Mouse (Mus musculus): Measurements from ENCODE around the gene Sarm1. TPM values are rescaled to one million over a fixed set of nuclear protein-coding genes. Genes with fewer than 3 reads are reported as not detected.
"Not testable (repeated sequence)": the region's sequence is repeated elsewhere in the genome, so short reads cannot be mapped to it uniquely, and the experiment has no call there.

The Sarm1 gene
- polyA plus RNA-seq (2016; fragmentation: Nextera tagmentation; extraction: Ambion mirVana), result 5.0 and 6.0 TPM in 2 replicates

- Histone ChIP-seq H3K4me3 (peak within 1 kb of the TSS; percentile 71), H3K36me3 (replicated peaks) (no peaks in the 10 kb centered on the region), H3K27ac (replicated peaks) (peak within 1 kb of the TSS; percentile 71), H3K27me3 (replicated peaks; ENCODE audit: low read depth, poor library complexity, severe bottlenecking) (peaks cover 80% of the 10 kb centered on the region), H3K9me3 (no peaks in the 10 kb centered on the region), H3K4me1 (peaks cover 29% of the 10 kb centered on the region)
- peak; percentile 97 for DNase-seq (ENCODE audit: low spot score)
- WGBS, result 4% methylated on average over 36 of the region's 36 CpGs
These were observed at the start of gene Sarm1 for GRCm38 (mm10) chr11:78497544-78498522. TSS of gene Sarm1 (minus strand) at chr11:78497754.

GRCm38 (mm10) chr11:78545181-78545580 is 47.6 kb upstream of the Sarm1 start:
- no peak for DNase-seq (ENCODE audit: low spot score)
- no peaks in the 10 kb centered on the region for H3K27me3 ChIP-seq (replicated peaks; ENCODE audit: low read depth, poor library complexity, severe bottlenecking)
- H3K36me3 ChIP-seq (replicated peaks), result peaks cover 68% of the 10 kb centered on the region
- 80% methylated on average over 8 of the region's 8 CpGs for whole genome bisulfite sequencing
- H3K4me1 ChIP-seq, result peaks cover 22% of the 10 kb centered on the region
- H3K4me3 ChIP-seq, result no peak overlapping the region
- H3K27ac ChIP-seq (replicated peaks), result no peak overlapping the region
- no peaks in the 10 kb centered on the region for H3K9me3 ChIP-seq

- Histone ChIP-seq H3K4me1 (peaks cover 19% of the 10 kb centered on the region), H3K4me3 (no peak overlapping the region), H3K9me3 (no peaks in the 10 kb centered on the region), H3K27me3 (replicated peaks; ENCODE audit: low read depth, poor library complexity, severe bottlenecking) (no peaks in the 10 kb centered on the region), H3K27ac (replicated peaks) (no peak overlapping the region), H3K36me3 (replicated peaks) (peaks cover 74% of the 10 kb centered on the region)
- WGBS, result 93% methylated on average over 7 of the region's 7 CpGs
- DNase-seq (ENCODE audit: low spot score), result no peak
These were observed 47.0 kb upstream of the Sarm1 start for GRCm38 (mm10) chr11:78544449-78545111.

- WGBS, result 89% methylated on average over 3 of the region's 3 CpGs
- Histone ChIP-seq H3K27ac (replicated peaks) (no peak overlapping the region), H3K36me3 (replicated peaks) (peaks cover 72% of the 10 kb centered on the region), H3K4me1 (peaks cover 11% of the 10 kb centered on the region), H3K4me3 (no peak overlapping the region), H3K27me3 (replicated peaks; ENCODE audit: low read depth, poor library complexity, severe bottlenecking) (no peaks in the 10 kb centered on the region), H3K9me3 (no peaks in the 10 kb centered on the region)
- DNase-seq (ENCODE audit: low spot score), result no peak
These were observed 42.8 kb upstream of the Sarm1 start for GRCm38 (mm10) chr11:78540358-78540757.

GRCm38 (mm10) chr11:78536690-78537084 is 39.1 kb upstream of the Sarm1 start:
- H3K36me3 ChIP-seq (replicated peaks), result peaks cover 61% of the 10 kb centered on the region
- no peaks in the 10 kb centered on the region for H3K9me3 ChIP-seq
- H3K4me1 ChIP-seq, result peaks cover 22% of the 10 kb centered on the region
- H3K27me3 ChIP-seq (replicated peaks; ENCODE audit: low read depth, poor library complexity, severe bottlenecking), result no peaks in the 10 kb centered on the region
- DNase-seq (ENCODE audit: low spot score), result no peak
- peak overlapping the region; percentile 92 for H3K27ac ChIP-seq (replicated peaks)
- WGBS, result 4% methylated on average over 14 of the region's 14 CpGs
- H3K4me3 ChIP-seq, result peak overlapping the region; percentile 91

GRCm38 (mm10) chr11:78536080-78536689 is 38.6 kb upstream of the Sarm1 start, which contains the start of the genes Tnfaip1 and Ift20:
TSS of gene Tnfaip1 (minus strand) at chr11:78536332.
TSS of gene Ift20 (plus strand) at chr11:78536361.
- Histone ChIP-seq H3K27me3 (replicated peaks; ENCODE audit: low read depth, poor library complexity, severe bottlenecking) (no peaks in the 10 kb centered on the region), H3K4me1 (peaks cover 22% of the 10 kb centered on the region), H3K36me3 (replicated peaks) (peaks cover 59% of the 10 kb centered on the region), H3K9me3 (no peaks in the 10 kb centered on the region), H3K4me3 (peak within 1 kb of the TSS; percentile 91), H3K27ac (replicated peaks) (peak within 1 kb of the TSS; percentile 92)
- under 1% methylated on average over 52 of the region's 52 CpGs for WGBS
- peak; percentile 98 for DNase-seq (ENCODE audit: low spot score)

- DNase-seq (ENCODE audit: low spot score), result peak; percentile 35
- Histone ChIP-seq H3K27me3 (replicated peaks; ENCODE audit: low read depth, poor library complexity, severe bottlenecking) (no peaks in the 10 kb centered on the region), H3K9me3 (no peaks in the 10 kb centered on the region), H3K27ac (replicated peaks) (peak overlapping the region; percentile 92), H3K4me1 (peaks cover 22% of the 10 kb centered on the region), H3K4me3 (peak overlapping the region; percentile 91), H3K36me3 (replicated peaks) (peaks cover 59% of the 10 kb centered on the region)
- WGBS, result under 1% methylated on average over 23 of the region's 23 CpGs
These were observed 38.0 kb upstream of the Sarm1 start for GRCm38 (mm10) chr11:78535376-78536079.

GRCm38 (mm10) chr11:78534516-78534915 is 37.0 kb upstream of the Sarm1 start:
- DNase-seq (ENCODE audit: low spot score), result no peak
- H3K27me3 ChIP-seq (replicated peaks; ENCODE audit: low read depth, poor library complexity, severe bottlenecking), result no peaks in the 10 kb centered on the region
- peak overlapping the region; percentile 91 for H3K4me3 ChIP-seq
- H3K27ac ChIP-seq (replicated peaks), result no peak overlapping the region
- 90% methylated on average over 4 of the region's 4 CpGs for WGBS
- peaks cover 22% of the 10 kb centered on the region for H3K4me1 ChIP-seq
- H3K36me3 ChIP-seq (replicated peaks), result peaks cover 59% of the 10 kb centered on the region
- H3K9me3 ChIP-seq, result no peaks in the 10 kb centered on the region

- DNase-seq (ENCODE audit: low spot score); H3K4me3 ChIP-seq; H3K9me3 ChIP-seq; H3K27ac ChIP-seq (replicated peaks); H3K27me3 ChIP-seq (replicated peaks; ENCODE audit: low read depth, poor library complexity, severe bottlenecking): not testable (repeated sequence)
- 93% methylated on average over 10 of the region's 10 CpGs for WGBS
- Histone ChIP-seq H3K36me3 (replicated peaks) (peaks cover 75% of the 10 kb centered on the region), H3K4me1 (peaks cover 11% of the 10 kb centered on the region)
These were observed 34.0 kb upstream of the Sarm1 start for GRCm38 (mm10) chr11:78531515-78531914.

- WGBS, result 77% methylated on average over 6 of the region's 6 CpGs
- Histone ChIP-seq H3K9me3 (no peaks in the 10 kb centered on the region), H3K4me1 (peaks cover 11% of the 10 kb centered on the region), H3K27me3 (replicated peaks; ENCODE audit: low read depth, poor library complexity, severe bottlenecking) (no peaks in the 10 kb centered on the region), H3K36me3 (replicated peaks) (peaks cover 80% of the 10 kb centered on the region), H3K4me3 (no peak overlapping the region), H3K27ac (replicated peaks) (no peak overlapping the region)
- DNase-seq (ENCODE audit: low spot score), result no peak
These were observed 33.5 kb upstream of the Sarm1 start for GRCm38 (mm10) chr11:78531046-78531445.

GRCm38 (mm10) chr11:78530001-78530400 is 32.4 kb upstream of the Sarm1 start:
- Histone ChIP-seq H3K4me1 (peaks cover 7% of the 10 kb centered on the region), H3K27me3 (replicated peaks; ENCODE audit: low read depth, poor library complexity, severe bottlenecking) (no peaks in the 10 kb centered on the region), H3K36me3 (replicated peaks) (peaks cover 90% of the 10 kb centered on the region), H3K4me3 (no peak overlapping the region), H3K9me3 (no peaks in the 10 kb centered on the region), H3K27ac (replicated peaks) (no peak overlapping the region)
- 92% methylated on average over 12 of the region's 12 CpGs for WGBS
- no peak for DNase-seq (ENCODE audit: low spot score)

- H3K36me3 ChIP-seq (replicated peaks), result peaks cover 97% of the 10 kb centered on the region
- H3K4me1 ChIP-seq, result no peaks in the 10 kb centered on the region
- H3K9me3 ChIP-seq, result no peaks in the 10 kb centered on the region
- no peak for DNase-seq (ENCODE audit: low spot score)
- WGBS, result 90% methylated on average over 9 of the region's 9 CpGs
- H3K4me3 ChIP-seq, result no peak overlapping the region
- no peaks in the 10 kb centered on the region for H3K27me3 ChIP-seq (replicated peaks; ENCODE audit: low read depth, poor library complexity, severe bottlenecking)
- H3K27ac ChIP-seq (replicated peaks), result no peak overlapping the region
These were observed 31.2 kb upstream of the Sarm1 start for GRCm38 (mm10) chr11:78528714-78529113.

Data from embryonic facial prominence, embryonic 10.5 days (tissue).